Mouse (Mus musculus) liver, embryonic 13.5 days (tissue): ENCODE data around the gene Tmem37. TPM values are rescaled to one million over a fixed set of nuclear protein-coding genes. Genes with fewer than 3 reads are reported as not detected.

Experiments
- ATAC-seq: fragments of 200-750 bp; cut with Nextera tagmentation; 2 replicates; pipeline ENCODE4 v1.8.0; 2017; ENCODE audit warnings: low read depth, mild to moderate bottlenecking, moderate number of reproducible peaks, moderate library complexity
- DNase-seq: peaks from one replicate; pipeline ENCODE4 v3.0.0; 2022
- H3K27ac ChIP-seq: fragments of 300-500 bp; sonication (generic); 2 replicates; pipeline ENCODE4 v1.5.1; 2015; ENCODE audit warnings: moderate library complexity, mild to moderate bottlenecking, inconsistent platforms
- H3K27me3 ChIP-seq: fragments of 300-500 bp; sonication (generic); 2 replicates; pipeline ENCODE4 v1.6.1; 2015; ENCODE audit warnings: mild to moderate bottlenecking, inconsistent platforms
- H3K36me3 ChIP-seq: fragments of 300-500 bp; sonication (generic); 2 replicates; pipeline ENCODE4 v1.6.1; 2015; ENCODE audit warnings: mild to moderate bottlenecking, inconsistent platforms
- H3K4me1 ChIP-seq: fragments of 300-500 bp; sonication (generic); replicated peaks from 2 replicates; pipeline ENCODE4 v1.6.1; 2015; ENCODE audit warnings: inconsistent platforms
- H3K4me2 ChIP-seq: fragments of 300-500 bp; sonication (generic); 2 replicates; pipeline ENCODE4 v1.6.1; 2015; ENCODE audit warnings: inconsistent platforms, mild to moderate bottlenecking, moderate library complexity
- H3K4me3 ChIP-seq: fragments of 300-500 bp; sonication (generic); replicated peaks from 2 replicates; pipeline ENCODE4 v1.5.1; 2015; ENCODE audit warnings: mild to moderate bottlenecking, inconsistent platforms
- H3K9ac ChIP-seq: fragments of 300-500 bp; sonication (generic); 2 replicates; pipeline ENCODE4 v1.6.1; 2015; ENCODE audit warnings: mild to moderate bottlenecking, inconsistent platforms
- H3K9me3 ChIP-seq: fragments of 300-500 bp; sonication (generic); replicated peaks from 2 replicates; pipeline ENCODE4 v1.6.1; 2016; ENCODE audit warnings: inconsistent platforms
- WGBS: fragments of 180-500 bp; shearing (Covaris S2); methylation state at CpG from one replicate; pipeline ENCODE4 v1.1.7; 2015; ENCODE audit not compliant: insufficient replicate concordance; 5-methylcytosine and 5-hydroxymethylcytosine counted together
- polyA plus RNA-seq: library from polyadenylated mRNA; unstranded; fragments of >200 nt; fragmentation: Nextera tagmentation; extraction: Ambion mirVana; gene quantifications from 2 replicates; pipeline ENCODE4 v1.2.1, GENCODE M21; 2015

Gene Tmem37
- polyA plus RNA-seq: 46.4 and 52.5 TPM in 2 replicates

- H3K9me3 ChIP-seq: no peaks in the 10 kb centered on the region
- 2% methylated on average over 40 of the region's 40 CpGs for WGBS
- H3K27ac ChIP-seq: peak within 1 kb of the TSS; percentile 64
- peaks cover 34% of the 10 kb centered on the region; the same call in 1 of the 2 replicates for H3K4me1 ChIP-seq
- H3K4me3 ChIP-seq: peak within 1 kb of the TSS; percentile 51
- H3K9ac ChIP-seq: peak within 1 kb of the TSS; percentile 55; the same call in 1 of the 2 replicates
- peaks cover 21% of the 10 kb centered on the region for H3K27me3 ChIP-seq
- DNase-seq (peak; percentile 6), ATAC-seq (peak; percentile 79)
- no peaks in the 10 kb centered on the region for H3K36me3 ChIP-seq
- H3K4me2 ChIP-seq: peak within 1 kb of the TSS; percentile 62
Observed at GRCm38 (mm10) chr1:120073519-120074306, at the start of gene Tmem37. Tmem37 (minus strand) TSS chr1:120074074.

- no peak overlapping the region for H3K9ac ChIP-seq
- peaks cover 55% of the 10 kb centered on the region for H3K4me1 ChIP-seq
- no peaks in the 10 kb centered on the region for H3K9me3 ChIP-seq
- H3K4me3 ChIP-seq: no peak overlapping the region
- H3K36me3 ChIP-seq: peaks cover 16% of the 10 kb centered on the region
- 55% methylated on average over 8 of the region's 8 CpGs for WGBS
- no peak for ATAC-seq
- H3K4me2 ChIP-seq: peak overlapping the region; percentile 88; the same call in 1 of the 2 replicates
- H3K27ac ChIP-seq: no peak overlapping the region
- H3K27me3 ChIP-seq: no peaks in the 10 kb centered on the region
- DNase-seq: no peak
Observed at GRCm38 (mm10) chr1:120122634-120123383, 48.9 kb upstream of the Tmem37 start.

- 59% methylated on average over 9 of the region's 9 CpGs for WGBS
- ATAC-seq (no peak), DNase-seq (no peak)
- Histone ChIP-seq H3K27me3 (no peaks in the 10 kb centered on the region), H3K27ac (peak overlapping the region; percentile 79), H3K4me2 (peak overlapping the region; percentile 88), H3K4me1 (peaks cover 61% of the 10 kb centered on the region), H3K4me3 (peak overlapping the region; percentile 76), H3K9ac (peak overlapping the region; percentile 81), H3K36me3 (peaks cover 22% of the 10 kb centered on the region), H3K9me3 (no peaks in the 10 kb centered on the region)
Observed at GRCm38 (mm10) chr1:120121930-120122530, 48.2 kb upstream of the Tmem37 start.

DNA sequence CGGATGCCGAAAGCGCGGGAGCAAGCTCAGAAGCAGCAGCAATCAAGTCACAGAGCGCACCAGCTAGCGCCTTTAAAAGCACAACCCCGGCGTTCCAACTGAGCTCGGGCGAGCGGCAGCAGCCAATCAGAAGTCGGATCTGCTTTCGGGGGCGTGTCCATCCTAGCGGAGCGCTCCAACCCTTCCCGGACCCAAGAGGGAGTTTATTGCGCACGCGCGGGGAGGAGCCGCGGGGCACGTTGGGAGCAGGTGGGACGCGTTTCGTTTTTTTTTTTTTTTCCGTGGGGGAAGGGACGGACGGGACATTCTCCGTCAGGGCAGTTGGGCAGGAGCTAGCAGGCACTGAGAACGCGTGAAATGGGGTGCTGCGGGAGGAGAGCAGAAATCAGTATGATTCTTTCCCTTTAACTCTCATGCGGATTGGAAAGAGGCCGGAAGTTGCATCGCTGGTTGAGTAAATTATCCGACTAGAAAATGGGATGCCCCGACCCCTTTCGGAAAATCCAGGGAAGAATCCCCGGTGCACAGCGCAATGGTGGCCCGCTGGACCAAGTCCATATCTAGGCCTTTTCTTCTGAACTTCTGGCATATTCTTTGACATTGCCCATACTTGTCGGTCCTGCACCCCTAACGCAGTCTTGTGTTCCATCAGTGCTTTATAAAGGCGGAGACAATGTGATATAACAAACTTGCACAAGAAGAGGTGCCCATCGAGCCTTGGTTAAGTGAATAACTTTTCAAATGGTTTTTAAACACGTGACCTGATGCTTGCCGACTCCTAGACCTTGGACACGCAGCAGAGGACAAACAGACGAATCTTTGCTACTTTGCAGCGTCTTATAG, 47.3 kb upstream of the Tmem37 start, which contains the start of the genes Dbi and 3110009E18Rik:
Gene Dbi (minus strand): TSS at position 110 of the 843 bp plus-strand sequence.
Gene 3110009E18Rik (plus strand): TSS at position 219 of the 843 bp plus-strand sequence.
- H3K9ac ChIP-seq: peak within 1 kb of the TSS; percentile 82
- peak within 1 kb of the TSS; percentile 91 for H3K27ac ChIP-seq
- H3K36me3 ChIP-seq: peaks cover 29% of the 10 kb centered on the region
- peak; percentile 97 for DNase-seq
- H3K4me2 ChIP-seq: peak within 1 kb of the TSS; percentile 88
- no peaks in the 10 kb centered on the region for H3K9me3 ChIP-seq
- H3K4me3 ChIP-seq: peak within 1 kb of the TSS; percentile 76
- 1% methylated on average over 52 of the region's 52 CpGs for WGBS
- no peaks in the 10 kb centered on the region for H3K27me3 ChIP-seq
- ATAC-seq: peak; percentile 91
- peaks cover 62% of the 10 kb centered on the region for H3K4me1 ChIP-seq

DNA sequence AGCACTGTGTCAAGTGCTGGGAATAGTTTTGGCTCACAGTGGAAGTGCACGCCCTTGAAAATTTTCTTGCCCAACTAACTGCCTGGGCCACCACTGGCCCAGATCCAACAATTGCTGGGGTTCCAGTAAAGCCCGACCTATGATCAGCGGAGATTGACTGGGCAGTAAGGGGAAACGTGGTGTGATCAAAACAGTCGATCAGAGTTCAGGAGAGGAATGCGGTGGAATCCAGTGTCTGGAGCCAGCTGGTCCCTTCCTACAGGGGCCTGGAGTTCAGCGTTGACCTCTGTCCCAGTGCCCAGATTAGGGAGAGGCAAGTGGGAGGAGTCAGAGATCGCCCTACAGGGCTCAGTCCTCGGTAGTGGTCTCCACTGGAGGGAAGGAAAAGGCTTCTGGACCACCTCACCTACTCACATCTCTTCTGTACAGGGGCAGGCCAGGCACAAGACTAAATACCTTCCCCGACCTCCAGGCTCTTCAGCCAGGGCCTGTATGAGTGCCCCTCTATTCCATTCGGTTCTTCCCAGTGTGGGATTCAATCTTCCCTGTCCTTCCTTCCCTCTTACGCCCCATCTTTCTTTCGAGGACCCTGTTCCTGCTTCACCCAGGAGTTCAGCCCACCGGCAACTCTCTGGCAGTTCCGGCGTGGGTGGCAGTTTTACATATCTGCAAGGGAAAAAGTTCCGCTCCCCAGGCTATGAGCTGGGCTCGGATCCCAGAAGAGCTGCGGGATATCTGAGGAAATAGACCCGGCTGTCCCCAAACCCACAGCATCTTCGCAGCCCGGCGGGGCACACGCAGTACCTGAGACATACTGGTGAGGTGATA, 46.5 kb upstream of the Tmem37 start:
- H3K4me2 ChIP-seq: peak overlapping the region; percentile 88
- no peaks in the 10 kb centered on the region for H3K9me3 ChIP-seq
- peak overlapping the region; percentile 76 for H3K4me3 ChIP-seq
- DNase-seq (peak; percentile 30), ATAC-seq (peak; percentile 66)
- peak overlapping the region; percentile 82 for H3K9ac ChIP-seq
- 8% methylated on average over 24 of the region's 24 CpGs for WGBS
- peak overlapping the region; percentile 91 for H3K27ac ChIP-seq
- H3K27me3 ChIP-seq: no peaks in the 10 kb centered on the region
- peaks cover 38% of the 10 kb centered on the region for H3K36me3 ChIP-seq
- H3K4me1 ChIP-seq: peaks cover 69% of the 10 kb centered on the region

DNA sequence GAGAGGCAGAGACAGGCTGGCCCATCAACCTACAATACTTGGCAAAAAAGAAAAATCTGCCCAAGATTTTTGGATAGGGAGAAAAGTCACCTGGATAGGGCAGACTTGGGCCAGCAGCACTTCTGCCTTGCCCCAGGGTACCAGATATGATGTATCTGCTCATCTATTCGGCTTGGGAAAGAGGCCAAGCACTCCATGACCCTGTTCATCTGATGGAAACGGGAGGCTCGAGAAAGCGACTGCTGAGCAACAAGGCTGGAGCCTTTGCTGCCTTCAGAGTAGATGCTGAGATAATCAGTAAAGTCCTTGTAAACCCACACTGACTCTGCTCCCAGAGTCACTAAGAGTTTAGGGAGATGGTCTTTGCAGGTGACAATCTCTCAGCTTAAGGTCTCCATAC, 45.5 kb upstream of the Tmem37 start:
- H3K4me2 ChIP-seq: peak overlapping the region; percentile 88
- H3K9me3 ChIP-seq: peaks cover 4% of the 10 kb centered on the region; the same call in 1 of the 2 replicates
- peak overlapping the region; percentile 76 for H3K4me3 ChIP-seq
- H3K27me3 ChIP-seq: no peaks in the 10 kb centered on the region
- peak overlapping the region; percentile 82 for H3K9ac ChIP-seq
- H3K36me3 ChIP-seq: peaks cover 47% of the 10 kb centered on the region
- ATAC-seq: no peak
- H3K27ac ChIP-seq: peak overlapping the region; percentile 91
- WGBS: 78% methylated on average over 4 of the region's 4 CpGs
- peaks cover 64% of the 10 kb centered on the region for H3K4me1 ChIP-seq
- no peak for DNase-seq

DNA sequence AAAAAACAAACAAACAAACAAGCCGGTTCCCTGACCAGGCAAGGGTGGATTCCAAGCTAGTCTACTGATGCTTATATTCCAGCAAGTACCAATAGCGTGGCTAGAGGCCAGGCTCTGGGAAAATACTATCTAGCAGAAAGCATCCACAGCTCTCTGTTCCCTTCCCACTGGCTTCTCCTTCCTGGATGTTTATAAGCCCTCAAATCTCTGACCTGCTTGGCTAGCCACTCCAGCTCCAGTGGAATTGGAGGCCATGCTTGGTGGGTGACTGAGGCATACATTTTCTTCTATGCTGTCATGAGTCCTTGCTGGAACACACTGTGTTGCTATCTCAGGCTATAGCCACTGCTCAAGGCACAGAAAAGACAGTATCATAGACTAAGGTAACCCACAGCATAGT, 45.0 kb upstream of the Tmem37 start:
- ATAC-seq (no peak), DNase-seq (no peak)
- Histone ChIP-seq H3K27ac (no peak overlapping the region), H3K36me3 (peaks cover 53% of the 10 kb centered on the region), H3K9me3 (peaks cover 7% of the 10 kb centered on the region; the same call in 1 of the 2 replicates), H3K27me3 (no peaks in the 10 kb centered on the region), H3K4me2 (peak overlapping the region; percentile 88), H3K9ac (0 out of 2 replicates have a peak overlapping the region, but pooled peaks have one; percentile 82), H3K4me1 (peaks cover 64% of the 10 kb centered on the region), H3K4me3 (peak overlapping the region; percentile 76)
- 89% methylated on average over 2 of the region's 2 CpGs for WGBS

DNA sequence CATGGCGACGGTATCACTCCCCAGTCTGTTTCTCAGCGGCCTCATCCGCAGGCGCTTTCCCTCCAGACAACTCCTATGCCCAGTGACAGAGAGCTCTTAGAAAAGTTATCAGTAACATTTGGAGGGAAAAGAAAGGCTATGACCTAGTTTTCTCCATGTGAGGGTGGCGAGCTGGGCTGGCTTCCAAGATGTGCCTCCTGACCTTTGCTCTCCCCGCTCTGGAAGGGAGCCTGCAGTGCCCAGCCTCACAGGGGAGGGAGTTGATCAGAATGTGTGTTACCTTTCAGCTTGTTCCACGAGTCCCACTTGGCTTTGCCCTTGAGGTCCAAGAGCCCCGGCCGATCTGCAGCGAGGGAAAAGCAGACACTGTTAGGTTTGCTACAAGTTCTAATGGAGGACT, 42.2 kb upstream of the Tmem37 start:
- H3K27me3 ChIP-seq: no peaks in the 10 kb centered on the region
- 82% methylated on average over 11 of the region's 11 CpGs for WGBS
- no peak for DNase-seq
- no peak overlapping the region; the same call in 1 of the 2 replicates for H3K9ac ChIP-seq
- no peak overlapping the region for H3K4me2 ChIP-seq
- H3K4me3 ChIP-seq: no peak overlapping the region
- peaks cover 7% of the 10 kb centered on the region; the same call in 1 of the 2 replicates for H3K9me3 ChIP-seq
- H3K4me1 ChIP-seq: peaks cover 51% of the 10 kb centered on the region
- H3K36me3 ChIP-seq: peaks cover 68% of the 10 kb centered on the region
- ATAC-seq: no peak
- no peak overlapping the region for H3K27ac ChIP-seq

GRCm38 (mm10) chr1:120115671-120116081, 41.8 kb upstream of the Tmem37 start:
- Histone ChIP-seq H3K4me3 (no peak overlapping the region), H3K9ac (no peak overlapping the region), H3K36me3 (peaks cover 68% of the 10 kb centered on the region), H3K27ac (no peak overlapping the region), H3K4me1 (peaks cover 51% of the 10 kb centered on the region), H3K27me3 (no peaks in the 10 kb centered on the region), H3K9me3 (peaks cover 7% of the 10 kb centered on the region; the same call in 1 of the 2 replicates), H3K4me2 (no peak overlapping the region)
- 80% methylated on average over 9 of the region's 9 CpGs for WGBS
- ATAC-seq: no peak
- DNase-seq: no peak
